Mouse (Mus musculus) embryonic facial prominence, embryonic 14.5 days (tissue): ENCODE data around the gene Ercc2. TPM values are rescaled to one million over a fixed set of nuclear protein-coding genes. Genes with fewer than 3 reads are reported as not detected.

ENCODE experiments used
- ATAC-seq: fragments of 200-750 bp; cut with Nextera tagmentation; 2 replicates; pipeline ENCODE4 v1.8.0; 2017; ENCODE audit warnings: low read depth, moderate number of reproducible peaks, moderate TSS enrichment
- DNase-seq: peaks from one replicate; pipeline ENCODE4 v3.0.0-alpha.2; 2015; ENCODE audit warnings: low spot score
- H3K27ac ChIP-seq: fragments of 300-500 bp; sonication (generic); replicated peaks from 2 replicates; pipeline ENCODE4 v1.5.1; 2014; ENCODE audit warnings: low read depth, mild to moderate bottlenecking, low read length, moderate library complexity
- H3K27me3 ChIP-seq: fragments of 300-500 bp; sonication (generic); replicated peaks from 2 replicates; pipeline ENCODE4 v1.6.1; 2014; ENCODE audit warnings: low read length; ENCODE audit not compliant: control insufficient read depth, insufficient read depth
- H3K36me3 ChIP-seq: fragments of 300-500 bp; sonication (generic); 2 replicates; pipeline ENCODE4 v1.6.1; 2014; ENCODE audit warnings: low read length, mixed read lengths; ENCODE audit not compliant: control insufficient read depth, insufficient read depth
- H3K4me1 ChIP-seq: fragments of 300-500 bp; sonication (generic); 2 replicates; pipeline ENCODE4 v1.6.1; 2014; ENCODE audit warnings: antibody characterized with exemption, low read length; ENCODE audit not compliant: control insufficient read depth, insufficient read depth
- H3K4me2 ChIP-seq: fragments of 300-500 bp; sonication (generic); 2 replicates; pipeline ENCODE4 v1.6.1; 2014; ENCODE audit warnings: low read depth, mild to moderate bottlenecking, low read length, moderate library complexity, mixed read lengths
- H3K4me3 ChIP-seq: fragments of 300-500 bp; sonication (generic); 2 replicates; pipeline ENCODE4 v1.5.1; 2014; ENCODE audit warnings: low read depth, mild to moderate bottlenecking, low read length
- H3K9ac ChIP-seq: fragments of 300-500 bp; sonication (generic); 2 replicates; pipeline ENCODE4 v1.6.1; 2014; ENCODE audit warnings: low read depth, mild to moderate bottlenecking, low read length, moderate library complexity, mixed read lengths
- H3K9me3 ChIP-seq: fragments of 300-500 bp; sonication (generic); 2 replicates; pipeline ENCODE4 v1.6.1; 2016; ENCODE audit warnings: low read length; ENCODE audit not compliant: control insufficient read depth
- WGBS: fragments of 180-500 bp; shearing (Covaris S2); extraction: QIAGEN DNeasy Blood & Tissue Kit; methylation state at CpG from one replicate; pipeline ENCODE4 v1.1.7; 2014; 5-methylcytosine and 5-hydroxymethylcytosine counted together
- polyA plus RNA-seq: library from polyadenylated mRNA; unstranded; fragments of >200 nt; fragmentation: Nextera tagmentation; extraction: Ambion mirVana; gene quantifications from 2 replicates; pipeline ENCODE4 v1.2.1, GENCODE M21; 2014

The Ercc2 gene
- polyA plus RNA-seq, 1 experiment from 2014 or later: 10.9 TPM

- 0 out of 2 replicates have a peak overlapping the region, but pooled peaks have one; percentile 23 for H3K27ac ChIP-seq
- peak; percentile 26 for DNase-seq
Measured at GRCm38 (mm10) chr7:19409753-19410152, 27.9 kb downstream of the Ercc2 start.

GRCm38 (mm10) chr7:19410766-19411344, 29.0 kb downstream of the Ercc2 start:
- Histone ChIP-seq H3K27me3 (no peaks in the 10 kb centered on the region), H3K36me3 (no peaks in the 10 kb centered on the region), H3K27ac (no peak overlapping the region), H3K9me3 (peaks cover 4% of the 10 kb centered on the region; the same call in 1 of the 2 replicates), H3K4me2 (no peak overlapping the region), H3K4me3 (no peak overlapping the region), H3K9ac (no peak overlapping the region), H3K4me1 (no peaks in the 10 kb centered on the region)
- DNase-seq (peak; percentile 20), ATAC-seq (no peak)
- 80% methylated on average over 10 of the region's 11 CpGs for WGBS

More at GRCm38 (mm10) chr7:19409753-19410152, 27.9 kb downstream of the Ercc2 start:
- Histone ChIP-seq H3K9me3 (peaks cover 4% of the 10 kb centered on the region; the same call in 1 of the 2 replicates), H3K36me3 (no peaks in the 10 kb centered on the region), H3K4me3 (no peak overlapping the region), H3K4me1 (no peaks in the 10 kb centered on the region), H3K27me3 (peaks cover 6% of the 10 kb centered on the region), H3K9ac (no peak overlapping the region), H3K4me2 (no peak overlapping the region)
- ATAC-seq: peak; percentile 60
- 39% methylated on average over 6 of the region's 6 CpGs for WGBS

- H3K9me3 ChIP-seq: peaks cover 4% of the 10 kb centered on the region; the same call in 1 of the 2 replicates
- H3K9ac ChIP-seq: no peak overlapping the region
- DNase-seq (no peak), ATAC-seq (no peak)
- 78% methylated on average over 4 of the region's 5 CpGs for WGBS
- H3K36me3 ChIP-seq: no peaks in the 10 kb centered on the region
- H3K27me3 ChIP-seq: peaks cover 2% of the 10 kb centered on the region; the same call in 1 of the 2 replicates
- no peaks in the 10 kb centered on the region for H3K4me1 ChIP-seq
- H3K4me2 ChIP-seq: no peak overlapping the region
- H3K27ac ChIP-seq: no peak overlapping the region
- H3K4me3 ChIP-seq: no peak overlapping the region
Measured at GRCm38 (mm10) chr7:19411783-19412182, 30.0 kb downstream of the Ercc2 start.

- Histone ChIP-seq H3K9me3 (peaks cover 4% of the 10 kb centered on the region; the same call in 1 of the 2 replicates), H3K27me3 (peaks cover 2% of the 10 kb centered on the region; the same call in 1 of the 2 replicates), H3K4me3 (no peak overlapping the region), H3K27ac (no peak overlapping the region), H3K36me3 (no peaks in the 10 kb centered on the region), H3K9ac (no peak overlapping the region), H3K4me1 (no peaks in the 10 kb centered on the region), H3K4me2 (no peak overlapping the region)
- WGBS: 88% methylated on average over 3 of the region's 3 CpGs
- DNase-seq: no peak
- no peak for ATAC-seq
Measured at GRCm38 (mm10) chr7:19413525-19413924, 31.7 kb downstream of the Ercc2 start.

- Histone ChIP-seq H3K4me2 (no peak overlapping the region), H3K27me3 (peaks cover 30% of the 10 kb centered on the region), H3K4me1 (0 out of 2 replicates have a peak, but pooled peaks cover 6% of the 10 kb centered on the region), H3K4me3 (no peak overlapping the region), H3K9me3 (peaks cover 4% of the 10 kb centered on the region; the same call in 1 of the 2 replicates), H3K27ac (no peak overlapping the region), H3K9ac (no peak overlapping the region), H3K36me3 (no peaks in the 10 kb centered on the region)
- no peak for ATAC-seq
- WGBS: 74% methylated on average over 14 of the region's 15 CpGs
- DNase-seq: no peak
Measured at GRCm38 (mm10) chr7:19416590-19416989, 34.8 kb downstream of the Ercc2 start.

GRCm38 (mm10) chr7:19420121-19420520, 38.3 kb downstream of the Ercc2 start:
- no peak overlapping the region for H3K4me3 ChIP-seq
- H3K36me3 ChIP-seq: peaks cover 6% of the 10 kb centered on the region
- H3K27me3 ChIP-seq: peaks cover 32% of the 10 kb centered on the region
- ATAC-seq: no peak
- no peaks in the 10 kb centered on the region for H3K9me3 ChIP-seq
- 0 out of 2 replicates have a peak, but pooled peaks cover 6% of the 10 kb centered on the region for H3K4me1 ChIP-seq
- WGBS: 8% methylated on average over 28 of the region's 28 CpGs
- H3K4me2 ChIP-seq: peak overlapping the region; percentile 20
- DNase-seq: no peak
- H3K27ac ChIP-seq: no peak overlapping the region
- no peak overlapping the region for H3K9ac ChIP-seq

- H3K9ac ChIP-seq: no peak overlapping the region
- 0 out of 2 replicates have a peak, but pooled peaks cover 6% of the 10 kb centered on the region for H3K4me1 ChIP-seq
- WGBS: 10% methylated on average over 43 of the region's 43 CpGs
- peaks cover 15% of the 10 kb centered on the region for H3K36me3 ChIP-seq
- no peak overlapping the region for H3K27ac ChIP-seq
- peak overlapping the region; percentile 33 for H3K4me3 ChIP-seq
- peaks cover 32% of the 10 kb centered on the region for H3K27me3 ChIP-seq
- ATAC-seq (peak; percentile 96), DNase-seq (peak; percentile 95)
- no peaks in the 10 kb centered on the region for H3K9me3 ChIP-seq
- peak overlapping the region; percentile 54 for H3K4me2 ChIP-seq
Measured at GRCm38 (mm10) chr7:19420821-19421636, 39.2 kb downstream of the Ercc2 start.

GRCm38 (mm10) chr7:19423083-19423482, 41.3 kb downstream of the Ercc2 start:
- Histone ChIP-seq H3K4me1 (0 out of 2 replicates have a peak, but pooled peaks cover 6% of the 10 kb centered on the region), H3K4me3 (no peak overlapping the region), H3K36me3 (peaks cover 35% of the 10 kb centered on the region), H3K27ac (no peak overlapping the region), H3K9ac (no peak overlapping the region), H3K9me3 (no peaks in the 10 kb centered on the region), H3K4me2 (no peak overlapping the region), H3K27me3 (peaks cover 29% of the 10 kb centered on the region)
- ATAC-seq (no peak), DNase-seq (no peak)
- WGBS: 88% methylated on average over 3 of the region's 3 CpGs
